Mouse (Mus musculus) heart, adult 2 months (tissue): Measurements from ENCODE around the gene Gdf15. TPM values are rescaled to one million over a fixed set of nuclear protein-coding genes. Genes with fewer than 3 reads are reported as not detected.
A peak's percentile ranks its signal among the peaks of the same experiment; 100 is the strongest.
"Not testable (repeated sequence)": the region's sequence is repeated elsewhere in the genome, so short reads cannot be mapped to it uniquely, and the experiment has no call there.

Experiments used
- DNase-seq, 2 experiments: peaks; one replicate each; pipeline ENCODE4 v3.0.0; 2021
- H3K27ac ChIP-seq: fragments of 200-600 bp; 2 replicates; pipeline ENCODE4 v1.8.1; 2022
- H3K27me3 ChIP-seq: fragments of 200-500 bp; 2 replicates; pipeline ENCODE4 v1.6.1; 2012; ENCODE audit warnings: mild to moderate bottlenecking, low read length, inconsistent platforms, mixed read lengths; ENCODE audit not compliant: control insufficient read depth, insufficient read depth
- H3K36me3 ChIP-seq: fragments of 200-500 bp; 2 replicates; pipeline ENCODE4 v1.6.1; 2012; ENCODE audit warnings: low read length, inconsistent platforms; ENCODE audit not compliant: control insufficient read depth, insufficient read depth
- H3K4me1 ChIP-seq: fragments of 200-500 bp; 2 replicates; pipeline ENCODE4 v1.6.1; 2011; ENCODE audit warnings: low read length; ENCODE audit not compliant: control insufficient read depth, insufficient read depth
- H3K4me3 ChIP-seq: fragments of 200-600 bp; 2 replicates; pipeline ENCODE4 v1.8.1; 2022
- H3K79me2 ChIP-seq: fragments of 200-500 bp; replicated peaks from 2 replicates; pipeline ENCODE4 v1.6.1; 2012; ENCODE audit warnings: mild to moderate bottlenecking, inconsistent platforms, low read length, moderate library complexity, mixed read lengths; ENCODE audit not compliant: control insufficient read depth, insufficient read depth
- H3K9ac ChIP-seq: fragments of 200-500 bp; 2 replicates; pipeline ENCODE4 v1.6.1; 2012; ENCODE audit warnings: low read depth, mild to moderate bottlenecking, control low read depth, inconsistent platforms, low read length, mixed read lengths
- CTCF ChIP-seq: fragments of 200-600 bp; IDR thresholded peaks from 2 replicates; pipeline ENCODE4 v1.8.1; 2022; ENCODE audit warnings: antibody characterized with exemption, mild to moderate bottlenecking, moderate library complexity
- EP300 ChIP-seq: fragments of 200-500 bp; IDR thresholded peaks from 2 replicates; pipeline ENCODE4 v1.6.1; 2011; ENCODE audit warnings: low read depth, low read length, control low read depth; ENCODE audit not compliant: insufficient read depth
- POLR2A ChIP-seq: fragments of 200-500 bp; IDR thresholded peaks from 2 replicates; pipeline ENCODE4 v1.6.1; 2011; ENCODE audit warnings: mild to moderate bottlenecking, low read depth, low read length, control low read depth; ENCODE audit not compliant: insufficient read depth
- WGBS: fragments of 180-500 bp; shearing (Covaris S2); methylation state at CpG from one replicate; pipeline ENCODE4 v1.1.7; 2018; 5-methylcytosine and 5-hydroxymethylcytosine counted together
- intact Hi-C: fragments of 180-260 bp; cut with DNase I; formaldehyde crosslinking; loops from one replicate; pipeline ENCODE4 v1.15.1; 2025
- polyA plus RNA-seq: library from polyadenylated mRNA; depleted of rRNA; stranded (reverse); fragments of >200 nt; gene quantifications from 2 replicates; pipeline ENCODE4 v1.2.3, GENCODE M21; 2012
- total RNA-seq, 2 experiments: library from RNA; stranded (reverse); gene quantifications; 2 replicates each; pipeline ENCODE4 v1.2.3; 2021

The Gdf15 gene
- total and polyA plus RNA-seq, 3 experiments: 1.1 to 3.8 (median 2.0) TPM

DNA sequence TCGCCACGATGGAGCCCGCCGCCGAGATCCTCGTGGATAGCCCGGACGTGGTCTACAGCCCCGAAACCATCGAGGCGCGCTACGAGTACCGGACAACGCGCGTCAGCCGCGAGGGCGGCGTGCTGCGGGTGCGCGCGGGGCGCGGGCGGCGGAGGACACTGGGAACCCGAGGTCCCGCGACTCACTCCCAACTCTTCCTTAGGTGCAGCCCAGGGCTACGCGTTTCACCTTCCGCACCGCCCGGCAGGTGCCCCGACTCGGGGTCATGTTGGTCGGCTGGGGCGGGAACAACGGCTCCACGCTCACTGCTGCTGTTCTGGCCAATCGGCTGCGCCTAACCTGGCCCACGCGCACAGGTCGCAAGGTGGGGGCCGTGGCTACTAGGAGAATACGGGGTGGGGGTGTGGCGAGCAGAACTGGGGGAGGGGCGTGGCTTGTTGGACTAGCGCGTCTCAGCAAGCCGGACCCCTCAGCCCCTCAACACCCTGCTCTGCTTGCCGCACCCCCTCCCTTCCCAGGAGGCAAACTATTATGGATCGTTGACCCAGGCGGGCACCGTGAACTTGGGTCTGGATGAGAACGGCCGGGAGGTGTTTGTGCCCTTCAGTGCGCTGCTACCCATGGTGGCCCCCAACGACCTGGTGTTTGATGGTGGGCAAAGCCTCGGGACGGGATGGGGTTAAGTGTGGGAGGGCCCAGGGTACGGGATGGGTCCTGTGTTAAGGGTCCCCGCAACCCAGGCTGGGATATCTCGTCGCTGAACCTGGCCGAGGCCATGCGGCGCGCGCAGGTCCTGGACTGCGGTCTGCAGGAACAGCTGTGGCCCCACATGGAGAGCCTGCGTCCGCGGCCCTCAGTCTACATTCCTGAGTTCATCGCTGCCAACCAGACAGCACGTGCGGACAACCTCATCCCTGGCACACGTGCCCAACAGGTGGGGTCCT is 37.4 kb downstream of the Gdf15 start:
- Histone ChIP-seq H3K9ac (peak overlapping the region; percentile 72), H3K4me3 (peak overlapping the region; percentile 77), H3K27ac (peak overlapping the region; percentile 67), H3K36me3 (no peaks in the 10 kb centered on the region), H3K79me2 (no peaks in the 10 kb centered on the region), H3K27me3 (no peaks in the 10 kb centered on the region), H3K4me1 (no peaks in the 10 kb centered on the region)
- TF ChIP-seq POLR2A (no peak), EP300 (no peak), CTCF (no peak)
- DNase-seq: peak in 1 of 2 experiments; percentile 29
- WGBS: 16% methylated on average over 81 of the region's 82 CpGs
- intact Hi-C loops: loop anchor here (2.0 to 10.0 kb wide), 2 partner anchors 16 to 50 kb away; no protein-coding TSS in a partner anchor

DNA sequence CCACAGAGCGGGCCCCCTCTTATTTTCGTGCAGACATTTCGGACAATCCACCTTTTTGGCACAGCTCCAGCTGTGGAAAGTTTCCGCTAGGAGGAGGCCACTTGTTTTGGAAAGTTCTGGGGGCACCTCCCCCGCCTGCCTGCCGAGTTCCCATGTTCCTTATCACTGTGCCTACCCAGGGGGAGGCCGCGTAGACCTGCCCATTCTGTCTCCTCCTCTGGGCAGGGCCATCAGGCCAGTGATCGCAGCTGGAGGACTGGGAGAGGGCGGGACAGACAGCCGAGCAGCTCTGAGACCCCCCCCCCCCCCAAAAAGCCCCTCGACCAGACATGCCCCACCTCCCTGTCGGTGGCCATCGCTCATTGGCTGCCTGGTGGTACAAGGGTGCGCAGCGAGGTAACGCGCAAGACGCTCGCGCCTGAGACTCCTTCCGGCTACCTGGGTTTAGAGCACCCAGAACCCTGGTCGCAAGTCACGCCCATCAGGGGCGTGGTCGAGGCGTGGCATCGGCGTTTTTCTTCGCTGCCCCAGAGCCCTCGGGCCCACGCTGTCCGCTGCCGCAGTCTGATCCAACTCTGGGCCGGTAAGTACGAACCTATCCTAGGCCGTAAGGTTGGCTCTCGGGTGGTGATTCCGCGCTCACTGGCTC is 38.2 kb downstream of the Gdf15 start, which contains the start of gene Isyna1:
Isyna1 (plus strand) TSS at position 413 of the 649 bp plus-strand sequence.
- peak within 1 kb of the TSS; percentile 72 for H3K9ac ChIP-seq
- no peaks in the 10 kb centered on the region for H3K79me2 ChIP-seq
- H3K4me3 ChIP-seq: peak within 1 kb of the TSS; percentile 77
- intact Hi-C loops: loop anchor here (2.0 to 10.0 kb wide), 2 partner anchors 17 to 49 kb away; no protein-coding TSS in a partner anchor
- no peaks in the 10 kb centered on the region for H3K27me3 ChIP-seq
- H3K27ac ChIP-seq: peak within 1 kb of the TSS; percentile 67
- H3K36me3 ChIP-seq: no peaks in the 10 kb centered on the region
- DNase-seq: peak; percentile 83 to 89
- no peaks in the 10 kb centered on the region for H3K4me1 ChIP-seq
- WGBS: 1% methylated on average over 40 of the region's 40 CpGs
- TF ChIP-seq POLR2A: peak; percentile 72
- no peak for TF ChIP-seq EP300
- TF ChIP-seq CTCF: peak; percentile 24; the same call in 1 of the 2 replicates

DNA sequence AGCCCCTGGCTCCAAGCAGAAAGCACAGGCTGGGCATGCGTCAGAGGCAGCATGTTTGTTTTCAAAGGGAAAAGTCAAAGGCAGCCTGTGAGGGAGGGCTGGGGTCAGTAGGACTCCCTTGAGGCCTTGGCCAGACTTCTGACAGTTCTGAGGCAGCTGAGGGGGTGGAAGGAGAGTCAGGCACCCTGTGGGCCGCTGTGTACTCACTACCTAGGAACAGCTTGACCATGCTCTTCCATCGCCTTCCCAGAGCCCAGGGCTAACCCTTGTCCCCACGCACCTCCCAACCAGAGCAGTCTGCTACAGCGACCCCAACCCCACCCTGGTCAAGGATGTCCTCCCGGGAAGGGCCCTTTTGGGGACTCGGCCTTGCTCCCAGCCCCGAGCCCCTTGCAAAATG is 39.1 kb downstream of the Gdf15 start:
- Histone ChIP-seq H3K4me1 (no peaks in the 10 kb centered on the region), H3K36me3 (no peaks in the 10 kb centered on the region), H3K9ac (no peak overlapping the region), H3K4me3 (no peak overlapping the region), H3K27ac (peak overlapping the region; percentile 67), H3K79me2 (no peaks in the 10 kb centered on the region), H3K27me3 (no peaks in the 10 kb centered on the region)
- DNase-seq: peak; percentile 41 to 50
- intact Hi-C loops: loop anchor here (10.0 kb wide), 1 partner anchor 48 kb away; no protein-coding TSS in a partner anchor
- 69% methylated on average over 8 of the region's 8 CpGs for WGBS
- 0 out of 2 replicates have a peak, but pooled peaks have one; percentile 16 for TF ChIP-seq EP300
- TF ChIP-seq POLR2A: 0 out of 2 replicates have a peak, but pooled peaks have one; percentile 21
- no peak for TF ChIP-seq CTCF

DNA sequence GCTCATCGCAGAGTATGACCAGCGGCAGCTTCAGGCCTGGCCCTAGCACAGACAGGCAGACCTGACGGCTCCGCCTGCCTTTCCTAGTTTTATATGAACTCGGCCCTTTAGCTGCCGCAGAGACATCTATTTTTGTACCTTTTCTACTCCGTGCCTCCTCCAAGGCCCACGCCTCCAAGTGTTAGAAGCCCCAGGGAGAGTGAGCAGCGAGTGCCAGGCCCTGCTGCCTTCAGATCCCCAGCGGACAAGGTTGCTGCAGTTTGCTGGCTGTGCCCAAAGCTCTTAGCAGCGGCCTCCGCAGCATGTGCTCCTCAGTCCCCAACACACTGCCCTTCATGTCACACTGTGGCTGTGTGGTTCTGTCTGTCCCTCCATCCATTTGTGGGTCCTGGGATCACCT is 40.7 kb downstream of the Gdf15 start:
- Histone ChIP-seq H3K4me1 (no peaks in the 10 kb centered on the region), H3K36me3 (no peaks in the 10 kb centered on the region), H3K9ac (no peak overlapping the region), H3K79me2 (no peaks in the 10 kb centered on the region), H3K27me3 (no peaks in the 10 kb centered on the region), H3K4me3 (no peak overlapping the region), H3K27ac (no peak overlapping the region)
- WGBS: 78% methylated on average over 12 of the region's 12 CpGs
- no peak for DNase-seq
- intact Hi-C loops: loop anchor here (10.0 kb wide), 1 partner anchor 47 kb away; no protein-coding TSS in a partner anchor
- no peak for TF ChIP-seq CTCF
- TF ChIP-seq POLR2A: no peak
- no peak for TF ChIP-seq EP300

DNA sequence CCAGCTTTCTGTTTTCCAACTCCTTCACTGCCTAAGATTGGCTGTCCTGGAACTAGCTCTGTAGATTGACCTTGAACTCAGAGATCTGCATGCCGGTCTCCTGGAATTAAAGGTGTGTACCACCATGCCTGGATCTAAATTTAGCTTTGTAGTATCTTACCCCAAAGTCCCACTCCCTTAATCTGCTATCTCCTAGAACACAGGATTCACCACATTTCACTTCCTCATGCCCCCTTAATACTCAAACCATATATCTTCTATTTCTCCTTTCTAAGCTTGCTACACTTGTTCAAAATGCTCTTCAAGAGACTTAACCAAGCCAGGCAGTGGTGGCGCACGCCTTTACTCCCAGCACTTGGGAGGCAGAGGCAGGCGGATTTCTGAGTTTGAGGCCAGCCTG is 44.3 kb downstream of the Gdf15 start:
- not testable (repeated sequence) for H3K27me3 ChIP-seq, H3K36me3 ChIP-seq, DNase-seq, H3K4me3 ChIP-seq, H3K79me2 ChIP-seq, H3K4me1 ChIP-seq, H3K27ac ChIP-seq, H3K9ac ChIP-seq
- WGBS: 82% methylated on average over 4 of the region's 4 CpGs
- intact Hi-C loops: loop anchor here (10.0 kb wide), 1 partner anchor 203 kb away; no protein-coding TSS in a partner anchor
